Mouse (Mus musculus): ENCODE data around the gene Tspan15.

- TF ChIP-seq CTCF (IDR thresholded peaks at IDR 0.05) (no peak), EP300 (IDR thresholded peaks at IDR 0.05; ENCODE audit: insufficient read depth, low read depth, low read length) (no peak), POLR2A (IDR thresholded peaks at IDR 0.05; ENCODE audit: insufficient read depth, low read depth, low read length) (no peak)
Observed at GRCm38 (mm10) chr10:62215633-62216032, 15.4 kb downstream of the Tspan15 start.
